Mouse (Mus musculus): ENCODE results near the gene Wdsub1.
"Not testable (repeated sequence)": the region's sequence is repeated elsewhere in the genome, so short reads cannot be mapped to it uniquely, and the experiment has no call there.

Wdsub1 gene

GRCm38 (mm10) chr2:59881831-59882741, at the start of gene Wdsub1:
Gene Wdsub1 (minus strand): TSS chr2:59882591.
- in situ Hi-C loops (cut with MboI, MseI): no loop called here

DNA sequence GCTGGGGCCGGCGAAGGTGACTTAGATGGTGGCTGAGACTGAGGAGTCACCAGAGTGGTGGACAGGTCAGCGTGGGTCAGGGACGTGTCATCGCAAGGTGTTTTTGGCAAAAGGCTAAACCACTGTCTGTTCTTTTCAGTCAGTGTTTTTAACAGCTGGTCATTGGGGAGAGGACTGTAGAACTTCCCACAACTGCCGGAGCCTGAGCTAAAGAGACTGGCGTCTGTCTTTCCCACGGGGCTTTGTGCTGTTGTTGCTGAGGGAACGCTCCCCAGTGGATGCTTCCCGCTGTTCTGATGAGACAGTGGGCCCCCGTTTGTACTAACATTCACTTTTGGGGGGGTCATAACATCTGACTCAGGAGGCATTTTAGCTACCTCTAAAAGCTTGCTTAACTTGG, 31.2 kb upstream of the Wdsub1 start:
- in situ Hi-C loops (cut with MboI, MseI): no loop called here

DNA sequence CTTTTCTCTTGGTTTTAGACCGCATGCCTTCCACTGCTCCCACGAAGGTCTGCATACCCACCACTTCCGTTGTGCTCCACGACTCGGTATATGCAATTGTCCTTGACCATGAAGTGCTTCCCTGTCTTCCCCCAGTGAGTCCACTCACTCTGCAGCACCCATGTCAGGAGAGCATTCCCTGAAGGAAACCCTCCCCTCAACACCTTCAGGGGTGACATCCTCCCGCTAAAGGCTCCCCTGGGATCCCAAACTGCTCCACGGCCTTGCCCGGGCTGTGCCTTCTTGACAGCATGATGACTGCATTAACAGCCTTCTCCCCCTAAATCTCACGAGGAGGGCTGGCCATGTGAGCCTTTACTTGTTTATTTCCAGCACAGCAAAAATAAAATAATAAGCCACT, 25.7 kb upstream of the Wdsub1 start:
- in situ Hi-C loops (cut with MboI, MseI): no loop called here

- in situ Hi-C loops (cut with MboI, MseI): no loop called here
These were observed 21.6 kb upstream of the Wdsub1 start for GRCm38 (mm10) chr2:59904007-59904406.

- in situ Hi-C loops (cut with MboI, MseI): no loop called here
These were observed 16.3 kb upstream of the Wdsub1 start for GRCm38 (mm10) chr2:59898666-59899065.

- in situ Hi-C loops (cut with MboI, MseI): no loop called here
These were observed 15.7 kb upstream of the Wdsub1 start for GRCm38 (mm10) chr2:59898105-59898504.

DNA sequence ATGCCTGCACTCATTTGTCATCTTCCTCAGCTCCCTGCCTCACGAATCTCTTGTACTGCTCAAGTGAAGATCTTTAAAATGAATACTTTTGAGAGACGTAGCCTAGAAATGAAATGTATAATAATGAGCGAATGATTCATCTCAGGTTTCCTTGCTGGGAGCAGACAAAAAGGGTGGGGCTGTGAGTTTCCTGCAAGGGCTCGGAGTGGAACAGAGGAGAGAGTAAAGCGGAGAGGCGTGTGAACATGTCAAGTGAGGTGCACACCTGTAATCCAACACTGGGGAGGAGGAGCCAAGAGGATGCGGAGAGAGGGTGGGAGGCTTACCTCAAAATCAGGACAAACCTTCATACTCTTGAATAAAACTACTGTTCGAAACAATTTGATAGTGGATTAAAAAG, 14.4 kb upstream of the Wdsub1 start:
- in situ Hi-C loops (cut with MboI, MseI): no loop called here

DNA sequence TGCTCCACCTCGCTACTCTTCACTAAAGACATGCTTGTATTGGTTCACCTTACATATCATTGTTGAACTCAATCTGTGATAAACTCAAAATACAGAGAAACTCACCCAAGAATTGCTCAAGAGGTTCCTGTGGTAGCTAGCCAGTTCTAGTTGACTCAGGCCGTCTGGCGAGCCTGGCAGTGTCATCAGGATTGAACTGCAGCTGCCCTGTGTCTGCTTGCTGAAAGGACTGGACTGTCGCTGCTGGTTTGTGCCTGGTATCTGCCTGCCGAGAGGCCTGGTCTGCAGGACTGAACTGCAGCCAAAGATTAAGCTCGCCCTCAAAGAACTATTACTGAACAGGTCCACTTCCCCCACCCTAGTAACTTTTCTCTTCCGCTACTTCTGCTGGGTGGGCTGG, 14.0 kb upstream of the Wdsub1 start:
- in situ Hi-C loops (cut with MboI, MseI): no loop called here

DNA sequence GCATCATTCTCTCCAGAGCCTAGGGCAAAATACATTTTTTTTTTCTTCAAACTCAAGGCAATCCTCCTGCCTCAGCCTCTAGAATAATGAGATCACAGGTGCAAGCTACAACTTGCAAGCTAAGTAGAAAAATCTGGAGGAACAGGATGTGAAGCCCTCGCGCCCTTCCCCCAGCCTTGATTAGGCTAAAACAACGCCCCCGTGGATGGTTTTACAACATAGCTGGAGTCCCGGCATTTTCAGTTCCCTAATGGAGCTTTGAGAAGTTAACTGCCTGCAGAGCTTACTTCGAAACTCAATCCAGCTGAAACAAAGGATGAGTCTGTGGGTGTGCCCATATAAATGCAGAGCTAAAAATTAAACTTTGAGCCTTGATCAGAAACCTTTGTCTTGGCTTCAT, 7.3 kb upstream of the Wdsub1 start:
- in situ Hi-C loops (cut with MboI, MseI): no loop called here

GRCm38 (mm10) chr2:59882742-59883281, 421 bp upstream of the Wdsub1 start:
- in situ Hi-C loops (cut with MboI, MseI): no loop called here

DNA sequence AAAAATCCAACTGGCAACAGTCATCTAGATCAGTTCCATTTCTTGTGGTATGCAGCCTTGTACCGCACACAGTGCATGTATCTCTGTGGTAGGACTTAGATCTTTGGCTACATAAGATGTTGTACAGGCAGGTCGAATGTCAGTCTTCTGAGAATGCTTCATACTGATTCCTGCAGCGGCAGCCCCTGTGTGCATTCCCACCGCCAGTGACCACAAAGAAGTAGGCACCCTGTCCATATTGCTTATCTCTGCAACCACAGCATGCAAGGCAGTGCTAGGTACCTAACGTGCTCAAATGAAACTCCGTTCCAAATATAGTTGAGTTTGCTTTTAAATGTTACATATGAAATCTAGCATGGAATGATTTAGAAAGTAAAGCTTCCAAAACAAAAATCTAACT, 987 bp downstream of the Wdsub1 start:
- in situ Hi-C loops (cut with MboI, MseI): no loop called here

GRCm38 (mm10) chr2:59878221-59878620, 4.2 kb downstream of the Wdsub1 start:
- in situ Hi-C loops (cut with MboI, MseI): no loop called here

- in situ Hi-C loops (cut with MboI, MseI): no loop called here
These were observed 5.1 kb downstream of the Wdsub1 start for GRCm38 (mm10) chr2:59877335-59877734.

DNA sequence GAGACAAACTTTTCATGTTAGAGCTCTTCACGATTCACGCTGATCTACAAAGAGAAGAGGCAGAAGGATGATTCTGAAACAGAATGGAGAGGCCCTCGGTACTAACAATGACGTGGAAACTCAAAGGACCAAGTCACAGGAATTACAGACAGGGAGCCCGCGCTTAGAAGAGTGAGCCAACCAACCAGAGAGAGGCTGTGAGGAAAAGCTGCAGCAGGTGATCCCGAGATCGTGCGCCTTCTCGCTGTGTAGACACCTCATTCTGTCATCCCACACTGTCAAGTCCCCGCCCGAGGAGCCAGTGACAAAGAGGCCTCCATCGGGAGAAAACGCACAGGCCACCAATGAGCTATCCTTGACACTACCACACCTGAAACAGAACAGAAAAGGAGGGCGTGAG, 5.9 kb downstream of the Wdsub1 start:
- in situ Hi-C loops (cut with MboI, MseI): no loop called here

GRCm38 (mm10) chr2:59870526-59870925, 11.9 kb downstream of the Wdsub1 start:
- in situ Hi-C loops (cut with MboI, MseI): no loop called here

GRCm38 (mm10) chr2:59862618-59863017, 19.8 kb downstream of the Wdsub1 start:
- in situ Hi-C loops (cut with MboI, MseI): no loop called here

DNA sequence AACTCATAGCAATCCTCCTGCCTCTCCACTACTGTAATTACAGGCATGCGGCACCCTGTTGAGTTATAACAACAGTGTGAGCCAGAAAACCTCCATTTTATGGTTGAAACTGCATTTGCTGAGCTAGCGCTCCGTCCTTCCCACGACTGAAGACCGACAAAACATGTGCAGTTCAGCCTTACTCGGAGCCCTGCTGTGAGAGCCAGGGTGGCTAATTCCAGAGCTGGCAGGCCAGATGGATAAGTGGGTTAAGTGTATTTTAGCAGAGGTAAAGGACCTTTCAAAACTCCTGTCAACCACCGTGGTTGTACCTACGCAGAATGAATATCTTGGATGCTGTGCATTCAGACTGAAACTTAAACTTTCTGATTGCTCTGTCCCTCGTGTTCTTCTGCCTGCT, 28.0 kb downstream of the Wdsub1 start:
- in situ Hi-C loops (cut with MboI, MseI): no loop called here

DNA sequence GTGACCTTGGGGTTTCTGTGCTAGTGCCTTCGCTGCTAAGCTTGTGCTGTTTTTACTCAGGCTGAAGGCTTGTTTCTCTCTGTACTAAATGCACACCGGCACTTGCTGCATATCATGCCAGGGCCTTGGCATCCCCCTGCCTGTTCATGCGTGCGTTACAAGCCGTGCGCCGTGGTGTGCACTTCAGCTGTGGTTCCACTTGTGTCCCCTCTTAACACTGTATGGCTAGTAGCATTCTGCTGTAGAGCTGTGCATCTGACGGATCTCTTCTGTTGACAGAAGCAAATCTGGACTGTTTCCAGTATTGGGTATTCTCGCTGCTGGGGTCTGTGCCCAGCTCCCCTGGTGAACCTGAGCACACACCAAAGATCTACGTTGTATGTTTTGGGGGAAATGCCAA, 28.8 kb downstream of the Wdsub1 start:
- in situ Hi-C loops (cut with MboI, MseI): no loop called here

DNA sequence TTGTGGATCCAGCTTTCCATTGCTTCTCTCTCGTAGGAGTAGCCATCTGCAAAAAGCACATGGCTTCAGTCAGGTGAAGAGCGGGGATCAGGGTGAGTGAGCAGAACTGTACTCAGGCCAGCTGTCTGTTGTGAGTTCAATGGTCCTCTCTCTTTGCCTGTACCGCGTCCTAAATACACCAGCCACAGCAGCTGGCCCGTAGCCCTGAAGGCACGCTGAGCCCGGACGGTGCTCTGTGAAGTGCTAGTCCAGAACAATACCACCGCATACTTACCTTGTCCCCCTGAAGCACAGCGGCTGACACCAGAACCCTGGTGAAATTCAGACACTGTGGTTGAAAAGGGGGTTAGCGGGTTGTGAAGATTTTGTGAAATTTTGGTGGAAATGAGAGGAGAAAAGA, 29.5 kb downstream of the Wdsub1 start:
- in situ Hi-C loops (cut with MboI, MseI): no loop called here

DNA sequence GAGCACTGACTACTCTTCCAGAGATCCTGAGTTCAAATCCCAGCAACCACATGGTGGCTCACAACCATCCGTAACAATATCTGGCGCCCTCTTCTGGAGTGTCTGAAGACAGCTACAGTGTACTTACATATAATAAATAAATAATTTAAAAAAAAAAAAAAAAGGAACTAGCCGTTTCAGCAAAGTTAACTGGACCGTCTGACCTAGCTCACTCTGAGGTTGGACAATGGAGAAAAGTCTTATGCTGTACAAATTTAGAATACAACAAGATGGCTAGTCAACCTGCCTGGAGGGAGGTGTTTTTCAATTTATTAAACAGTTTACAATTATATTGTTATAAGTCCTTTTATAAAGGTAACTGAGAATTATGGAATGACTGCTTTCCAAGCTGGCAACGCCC, 30.5 kb downstream of the Wdsub1 start:
- in situ Hi-C loops (cut with MboI, MseI): not testable (repeated sequence)

DNA sequence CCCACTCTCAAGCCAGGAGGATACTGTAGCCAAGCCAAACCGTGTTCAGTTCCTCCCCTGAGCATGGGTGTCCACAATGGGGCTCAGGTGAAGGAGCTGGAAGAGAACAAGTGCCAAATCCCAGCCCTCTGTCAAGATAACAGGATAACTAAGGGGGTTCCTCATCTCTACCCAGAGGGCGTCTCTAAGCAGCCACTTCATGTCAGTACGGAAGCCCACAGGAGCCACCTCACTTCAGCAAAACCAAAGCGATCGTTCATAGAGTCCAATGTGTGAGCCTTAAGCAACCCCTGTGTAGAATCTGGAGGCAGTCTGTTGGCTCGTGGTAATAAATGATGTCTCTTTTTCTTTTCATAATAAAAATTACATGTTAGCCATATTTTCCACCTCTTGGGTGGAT, 38.5 kb downstream of the Wdsub1 start:
- in situ Hi-C loops (cut with MboI, MseI): no loop called here

DNA sequence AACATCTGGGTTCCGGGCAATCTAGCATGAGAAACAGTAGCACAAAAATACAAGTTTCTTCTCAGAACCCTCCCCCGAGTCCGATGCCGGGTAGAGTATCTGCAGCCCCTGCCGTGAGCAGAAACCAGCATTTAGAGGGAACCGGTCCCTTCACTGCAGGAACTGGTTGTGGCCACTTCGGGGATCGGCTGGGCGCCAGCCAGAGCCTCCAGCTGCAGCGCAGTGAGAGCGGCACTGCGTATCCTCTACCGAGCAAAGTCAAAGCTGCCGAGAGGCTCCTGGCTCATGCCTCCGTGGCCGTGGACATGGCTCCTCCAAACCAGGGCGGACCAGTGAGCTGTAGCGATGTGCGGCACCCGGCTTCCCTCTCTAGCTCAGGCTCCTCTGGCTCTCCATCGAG, 39.2 kb downstream of the Wdsub1 start:
- in situ Hi-C loops (cut with MboI, MseI): no loop called here

DNA sequence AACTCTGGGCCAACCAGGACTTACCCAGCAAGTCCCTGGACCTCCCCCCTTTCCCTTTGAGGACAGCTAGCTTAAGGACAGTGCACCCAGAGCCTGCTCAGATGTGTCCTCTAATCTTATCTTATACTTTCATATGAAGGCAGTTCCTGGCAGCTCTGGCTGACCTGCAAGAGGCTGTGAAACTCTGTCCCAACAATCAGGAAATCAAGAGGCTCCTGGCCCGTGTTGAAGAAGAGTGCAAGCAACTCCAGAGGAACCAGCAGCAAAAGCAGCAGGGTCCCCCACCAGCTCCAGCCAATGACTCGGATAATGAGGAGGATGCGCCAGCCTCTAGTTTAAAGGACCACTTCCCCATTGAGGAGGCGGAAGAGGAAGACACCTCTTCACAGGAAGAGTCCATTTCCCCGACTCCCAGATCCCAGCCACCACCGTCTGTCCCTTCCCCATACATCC, 39.8 kb downstream of the Wdsub1 start:
- in situ Hi-C loops (cut with MboI, MseI): no loop called here

Measured in T-helper 2 cell (primary cell).